In the genomic region with DNA sequence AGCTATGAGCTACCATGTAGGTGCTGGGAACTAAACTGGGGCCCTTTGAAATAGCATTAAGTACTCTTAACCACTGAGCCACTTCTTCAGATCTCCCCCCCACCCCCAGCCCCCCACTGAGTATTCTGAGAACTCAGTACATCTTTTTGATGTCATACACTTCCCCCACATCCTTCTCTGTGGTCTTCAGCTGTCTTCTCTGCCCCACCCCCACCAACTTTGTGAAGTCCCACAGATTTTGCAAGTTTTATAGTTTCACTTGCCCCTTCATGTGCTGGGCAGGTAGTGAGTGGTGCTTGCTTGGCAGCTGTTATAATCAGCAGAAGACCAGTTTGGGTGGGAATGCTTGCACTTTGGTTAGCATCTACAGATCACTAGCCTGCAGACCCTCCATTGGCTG, we compare ENCODE assay signal across 23 mouse cellular contexts. TPM values are rescaled to one million over a fixed set of nuclear protein-coding genes. Genes with fewer than 3 reads are reported as not detected.
DNase-seq lines count a peak whose midpoint lies in the region; ATAC-seq and TF ChIP-seq lines count a peak whose summit lies in the region.
"Had no signal": no experiment of that assay in that cellular context is flagged by ENCODE, and none has a peak within 500 bp of the region (broad histone marks: within the 10 kb centered on the region; RNA-seq: fewer than 3 reads in every experiment).

No protein-coding gene starts in this region.

- H3K36me3 ChIP-seq in thymus, adult 2 months (ENCODE audit: control insufficient read depth, insufficient read depth, low read length) = no peaks in the 10 kb centered on the region
- no peaks in the 10 kb centered on the region for H3K36me3 ChIP-seq in small intestine, adult 2 months (ENCODE audit: control insufficient read depth, insufficient read depth, low read length)
- no peaks in the 10 kb centered on the region for H3K36me3 ChIP-seq in midbrain, embryonic 16.5 days (ENCODE audit: control insufficient read depth, insufficient read depth, low read length)
- H3K36me3 ChIP-seq: embryonic facial prominence, embryonic 15.5 days; forebrain, embryonic 10.5 days; lung, embryonic 15.5 days; midbrain, embryonic 12.5 days; neural tube, embryonic 15.5 days had no signal

- H3K9me3 ChIP-seq in midbrain, embryonic 16.5 days (replicated peaks; ENCODE audit: control insufficient read depth, low read length, poor library complexity, severe bottlenecking) = no peaks in the 10 kb centered on the region
- H3K9me3 ChIP-seq: embryonic facial prominence, embryonic 15.5 days; forebrain, embryonic 10.5 days; G1E; lung, embryonic 15.5 days; midbrain, embryonic 12.5 days; neural tube, embryonic 15.5 days had no signal

- TF ChIP-seq POLR2A in thymus, adult 2 months (IDR thresholded peaks at IDR 0.05; ENCODE audit: control insufficient read depth, extremely low read depth, insufficient read depth, low read length, poor library complexity) = no peak
- no peak for TF ChIP-seq POLR2A in small intestine, adult 2 months (IDR thresholded peaks at IDR 0.05; ENCODE audit: low read depth, low read length)

- H3K4me1 ChIP-seq in thymus, adult 2 months (replicated peaks; ENCODE audit: control insufficient read depth, insufficient read depth, low read length) = peaks cover 37% of the 10 kb centered on the region
- H3K4me1 ChIP-seq in small intestine, adult 2 months (ENCODE audit: control insufficient read depth, insufficient read depth, insufficient read length, low read length) = peaks cover 10% of the 10 kb centered on the region
- peaks cover 10% of the 10 kb centered on the region for H3K4me1 ChIP-seq in midbrain, embryonic 16.5 days (ENCODE audit: control insufficient read depth, insufficient read depth, low read length)

- H3K27ac ChIP-seq in thymus, adult 2 months (ENCODE audit: control insufficient read depth, insufficient read depth, low read length) = no peak overlapping the region
- peak overlapping the region; percentile 56 for H3K27ac ChIP-seq in small intestine, adult 2 months (ENCODE audit: insufficient read depth, low read depth, low read length)
- H3K27ac ChIP-seq in midbrain, embryonic 16.5 days (ENCODE audit: low read length) = no peak overlapping the region
- H3K27ac ChIP-seq: embryonic facial prominence, embryonic 15.5 days; forebrain, embryonic 10.5 days; liver, embryonic 14.5 days; lung, embryonic 15.5 days; macrophage; midbrain, embryonic 12.5 days; neural tube, embryonic 15.5 days had no signal

- H3K27me3 ChIP-seq in thymus, adult 2 months (ENCODE audit: control insufficient read depth, insufficient read depth, low read length) = no peaks in the 10 kb centered on the region; the same call in 1 of the 2 replicates
- peaks cover 11% of the 10 kb centered on the region for H3K27me3 ChIP-seq in small intestine, adult 2 months (ENCODE audit: control insufficient read depth, insufficient read depth, low read length)
- peaks cover 27% of the 10 kb centered on the region for H3K27me3 ChIP-seq in midbrain, embryonic 16.5 days (ENCODE audit: control insufficient read depth, insufficient read depth, low read depth, low read length)
- H3K27me3 ChIP-seq: embryonic facial prominence, embryonic 15.5 days; lung, embryonic 15.5 days had no signal

- H3K4me3 ChIP-seq in thymus, adult 2 months (ENCODE audit: control insufficient read depth, insufficient read depth, low read length) = no peak overlapping the region
- H3K4me3 ChIP-seq in small intestine, adult 2 months (ENCODE audit: low read depth, low read length) = no peak overlapping the region
- H3K4me3 ChIP-seq in midbrain, embryonic 16.5 days (ENCODE audit: low read depth, low read length) = no peak overlapping the region
- H3K4me3 ChIP-seq: embryonic facial prominence, embryonic 15.5 days; forebrain, embryonic 10.5 days; lung, embryonic 15.5 days; midbrain, embryonic 12.5 days; neural tube, embryonic 15.5 days had no signal

- TF ChIP-seq CTCF in thymus, adult 2 months (IDR thresholded peaks at IDR 0.05; ENCODE audit: borderline replicate concordance, control insufficient read depth, extremely low read depth, insufficient read depth, low read length, poor library complexity) = no peak
- TF ChIP-seq CTCF in small intestine, adult 2 months (IDR thresholded peaks at IDR 0.05; ENCODE audit: extremely low read depth, insufficient read length, insufficient replicate concordance, low read depth, low read length) = no peak

- peak; percentile 37 for DNase-seq in thymus, adult 2 months
- DNase-seq in thymus, adult 18-20 months = no peak
- peak; percentile 68 for DNase-seq in thymus, postnatal 4 days
- DNase-seq: cerebellum, adult 9-10 months; gastrocnemius, postnatal 25 days; heart, postnatal 10 days; kidney, adult 2 months; kidney, postnatal 10 days had no signal

- no peak overlapping the region for H3K9ac ChIP-seq in midbrain, embryonic 16.5 days (ENCODE audit: low read depth, low read length)
- H3K9ac ChIP-seq: embryonic facial prominence, embryonic 15.5 days; liver, embryonic 14.5 days; lung, embryonic 15.5 days; midbrain, embryonic 12.5 days; neural tube, embryonic 15.5 days had no signal

- ATAC-seq in common myeloid progenitor, adult 5-6 weeks (replicated peaks; ENCODE audit: low read depth, poor library complexity, severe bottlenecking) = 0 out of 2 replicates have a peak, but pooled peaks have one; percentile 9
- ATAC-seq in megakaryocyte-erythroid progenitor cell, adult 5-6 weeks (replicated peaks; ENCODE audit: low FRiP score, low TSS enrichment, poor library complexity, severe bottlenecking) = no peak
- no peak for ATAC-seq in midbrain, embryonic 16.5 days
- no peak for ATAC-seq in frontal cortex, adult (ENCODE audit: low TSS enrichment)

- no peak overlapping the region for H3K4me2 ChIP-seq in midbrain, embryonic 16.5 days (ENCODE audit: low read length)
- H3K4me2 ChIP-seq: embryonic facial prominence, embryonic 15.5 days; heart, embryonic 11.5 days; midbrain, embryonic 12.5 days; neural tube, embryonic 15.5 days had no signal

RNA-seq across cellular contexts. Expression of a gene that starts 1.4 kb away (rescaled TPM):
- 6.8 and 7.2 TPM in 2 replicates for polyA plus RNA-seq in thymus, adult 2 months (2012; rRNA removed)
- total RNA-seq in common myeloid progenitor, adult 5-6 weeks (2017) = 0.58 and 2.2 TPM in 2 replicates
- polyA plus RNA-seq in small intestine, adult 2 months (2012; rRNA removed) = 8.1 TPM in 2 replicates
- total RNA-seq in megakaryocyte-erythroid progenitor cell, adult 5-6 weeks (2014; fragmentation: Nextera tagmentation) = not detected in 2 replicates
- 0.85 and 1.1 TPM in 2 replicates for total RNA-seq in megakaryocyte-erythroid progenitor cell, adult 5-6 weeks (2017)
- polyA plus RNA-seq in midbrain, embryonic 16.5 days (2015; fragmentation: Nextera tagmentation; extraction: Ambion mirVana) = 3.4 and 3.8 TPM in 2 replicates

RNA-seq across cellular contexts. Expression of a gene that starts 4.2 kb away (rescaled TPM):
- polyA plus RNA-seq in thymus, adult 2 months (2012; rRNA removed) = 37.5 and 40.5 TPM in 2 replicates
- total RNA-seq in common myeloid progenitor, adult 5-6 weeks (2017) = 0.05 TPM in 1 of 2 replicates, not detected in the other
- 10.2 and 15.4 TPM in 2 replicates for polyA plus RNA-seq in small intestine, adult 2 months (2012; rRNA removed)
- total RNA-seq in megakaryocyte-erythroid progenitor cell, adult 5-6 weeks (2014; fragmentation: Nextera tagmentation) = 0.69 and 1.4 TPM in 2 replicates
- 0.30 and 1.8 TPM in 2 replicates for total RNA-seq in megakaryocyte-erythroid progenitor cell, adult 5-6 weeks (2017)
- 0.62 TPM in 1 of 2 replicates, not detected in the other for polyA plus RNA-seq in midbrain, embryonic 16.5 days (2015; fragmentation: Nextera tagmentation; extraction: Ambion mirVana)
- total RNA-seq: gastrocnemius, postnatal 25 days; left cerebral cortex, postnatal 14 days had no signal

RNA-seq across cellular contexts. Expression of a gene that starts 43.1 kb away (rescaled TPM):
- 3.1 and 4.9 TPM in 2 replicates for polyA plus RNA-seq in thymus, adult 2 months (2012; rRNA removed)
- total RNA-seq in common myeloid progenitor, adult 5-6 weeks (2017) = 0.78 and 0.82 TPM in 2 replicates
- polyA plus RNA-seq in small intestine, adult 2 months (2012; rRNA removed) = 58.8 and 156 TPM in 2 replicates
- 1.2 TPM in 1 of 2 replicates, not detected in the other for total RNA-seq in megakaryocyte-erythroid progenitor cell, adult 5-6 weeks (2014; fragmentation: Nextera tagmentation)
- total RNA-seq in megakaryocyte-erythroid progenitor cell, adult 5-6 weeks (2017) = 1.6 TPM in 1 of 2 replicates, not detected in the other
- 96.2 and 112 TPM in 2 replicates for polyA plus RNA-seq in midbrain, embryonic 16.5 days (2015; fragmentation: Nextera tagmentation; extraction: Ambion mirVana)

RNA-seq across cellular contexts. Expression of a gene that starts 55.3 kb away (rescaled TPM):
- 146 and 166 TPM in 2 replicates for polyA plus RNA-seq in thymus, adult 2 months (2012; rRNA removed)
- total RNA-seq in common myeloid progenitor, adult 5-6 weeks (2017) = 293 and 407 TPM in 2 replicates
- polyA plus RNA-seq in small intestine, adult 2 months (2012; rRNA removed) = 32.3 and 36.4 TPM in 2 replicates
- total RNA-seq in megakaryocyte-erythroid progenitor cell, adult 5-6 weeks (2014; fragmentation: Nextera tagmentation) = 150 and 156 TPM in 2 replicates
- 85.4 and 123 TPM in 2 replicates for total RNA-seq in megakaryocyte-erythroid progenitor cell, adult 5-6 weeks (2017)
- polyA plus RNA-seq in midbrain, embryonic 16.5 days (2015; fragmentation: Nextera tagmentation; extraction: Ambion mirVana) = 147 and 153 TPM in 2 replicates

Comparison
In these comparisons a context has a peak if more than half of its experiments do, and no peak if none do; other contexts are left out.
1. DNase-seq: peak in thymus, adult 2 months (single experiment) and thymus, postnatal 4 days (single experiment); none in thymus, adult 18-20 months (0 of 2).
2. RNA of a gene that starts 43.1 kb away (polyA plus RNA-seq): 58.8 to 156 TPM in small intestine, adult 2 months and 96.2 to 112 TPM in midbrain, embryonic 16.5 days; 3.1 to 4.9 TPM in thymus, adult 2 months; every median in the first group is over 10 times any median in the second.